Mouse (Mus musculus): ENCODE measurements around the gene Wwox.
A peak's percentile ranks its signal among the peaks of the same experiment; 100 is the strongest.

Gene Wwox

DNA sequence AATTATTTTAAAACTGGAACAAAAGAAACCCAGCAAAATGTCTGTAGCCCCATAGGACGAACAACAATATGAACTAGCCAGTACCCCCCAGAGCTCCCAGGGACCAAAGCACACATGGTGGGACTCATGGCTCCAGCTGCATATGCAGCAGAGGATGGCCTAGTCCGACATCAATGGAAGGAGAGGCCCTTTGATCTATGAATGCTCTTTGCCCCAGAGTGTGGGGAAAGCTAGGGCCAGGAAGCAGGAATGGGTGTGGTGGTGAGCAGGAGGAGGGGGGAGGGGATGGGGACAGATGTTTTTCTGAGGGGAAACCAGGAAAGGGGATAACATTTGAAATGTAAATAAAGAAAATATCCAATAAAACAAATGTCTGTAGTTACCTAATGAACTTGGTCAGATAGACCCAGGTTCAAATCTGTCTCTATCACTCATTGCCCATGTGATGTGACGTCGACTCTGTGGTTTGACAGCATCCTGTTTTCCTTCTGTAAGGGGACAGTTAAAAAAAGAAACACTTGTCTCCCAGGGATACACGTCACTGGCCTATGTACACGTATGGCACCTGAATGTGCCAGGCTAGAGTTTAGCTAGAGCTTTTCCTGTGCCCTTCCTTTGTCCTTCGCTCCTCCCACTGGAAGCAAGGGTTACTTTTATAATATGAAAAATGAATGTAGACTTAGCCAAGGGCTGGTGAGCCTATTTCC lies 362.1 kb downstream of the Wwox start:
- no peak for DNase-seq (ENCODE audit: low spot score in 2 of 2)

DNA sequence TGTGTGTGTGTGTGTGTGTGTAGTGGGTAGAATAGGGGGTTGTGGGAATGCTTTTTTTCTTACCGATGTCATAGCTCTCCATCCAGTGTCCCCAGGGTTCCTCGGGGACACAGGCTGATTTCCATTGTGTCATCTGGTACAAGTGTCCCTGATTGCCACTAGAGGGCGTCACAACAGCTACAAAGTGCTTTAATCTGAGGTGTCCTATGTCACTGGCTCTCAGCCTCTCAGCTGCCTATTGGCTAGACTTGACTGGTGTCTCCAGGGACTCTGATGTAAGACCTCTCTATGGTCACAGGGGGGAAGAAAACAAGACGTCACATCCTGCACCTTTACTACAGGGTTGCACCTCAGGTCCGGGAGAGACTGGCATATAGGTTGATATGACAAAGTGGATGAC lies 363.7 kb downstream of the Wwox start:
- DNase-seq (ENCODE audit: low spot score in 2 of 2), result peak in 1 of 2 experiments; percentile 30

DNA sequence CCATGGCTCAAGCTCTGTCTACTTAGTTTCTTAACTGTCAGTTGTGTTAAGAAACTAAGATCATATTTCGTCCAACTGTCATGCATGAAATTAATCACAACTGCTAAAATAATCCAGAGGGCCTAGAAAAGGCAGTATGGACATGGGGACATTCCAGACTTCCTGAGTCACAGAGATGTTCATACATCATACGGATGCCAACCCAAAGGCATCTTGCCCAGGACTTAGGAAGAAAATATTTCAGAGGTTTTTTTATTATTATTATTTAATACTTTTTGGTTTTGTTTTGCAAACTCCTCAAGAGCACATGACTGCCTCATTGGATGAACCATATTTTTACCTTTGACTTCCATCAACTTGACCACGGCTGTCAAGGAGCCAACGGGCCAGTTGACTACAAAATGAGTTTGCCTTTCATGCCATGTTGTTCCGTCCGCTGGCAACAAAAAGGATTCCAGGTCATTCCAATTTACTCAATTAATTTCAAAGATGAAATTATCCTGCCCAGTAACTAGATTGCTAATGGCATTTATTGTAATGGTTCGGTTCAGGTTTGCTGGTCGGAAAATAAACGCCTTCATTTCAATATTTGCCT lies 367.5 kb downstream of the Wwox start:
- no peak for DNase-seq (ENCODE audit: low spot score in 2 of 2)

DNA sequence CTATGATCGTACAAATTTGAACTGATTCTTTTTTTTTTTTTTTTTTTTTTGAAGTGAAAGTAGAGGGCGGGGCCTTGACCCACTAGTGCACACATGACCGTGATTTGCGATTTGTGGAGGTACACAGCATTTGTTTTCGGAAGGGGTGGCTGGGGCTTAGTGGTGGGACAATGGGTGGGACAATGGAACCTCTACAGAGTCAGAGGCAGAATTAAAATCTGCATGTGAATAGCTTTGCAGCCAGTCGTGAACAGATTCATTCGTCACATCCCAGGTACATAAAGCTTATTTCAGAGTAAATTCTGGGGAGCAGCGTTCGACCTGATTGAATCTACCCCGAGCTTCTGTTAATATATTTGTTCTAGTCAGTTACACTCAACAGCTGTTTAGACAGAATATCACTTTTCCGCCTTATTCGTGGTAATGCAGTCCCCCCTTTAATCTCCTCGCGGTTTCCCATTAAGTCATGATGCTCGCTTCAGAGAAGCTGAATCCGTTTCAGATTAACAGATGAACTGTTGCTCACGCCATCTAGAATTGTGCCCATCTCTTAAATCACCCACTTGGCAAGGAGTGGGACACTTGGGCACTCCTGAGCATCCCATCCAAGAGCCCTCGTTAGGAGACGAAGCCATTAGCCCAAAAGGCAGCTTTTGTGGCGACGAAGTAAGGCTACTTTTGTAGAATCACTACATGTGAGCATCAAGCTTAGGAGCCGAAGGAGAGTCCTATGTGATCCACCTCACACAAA lies 368.4 kb downstream of the Wwox start:
- no peak for DNase-seq (ENCODE audit: low spot score in 2 of 2)

DNA sequence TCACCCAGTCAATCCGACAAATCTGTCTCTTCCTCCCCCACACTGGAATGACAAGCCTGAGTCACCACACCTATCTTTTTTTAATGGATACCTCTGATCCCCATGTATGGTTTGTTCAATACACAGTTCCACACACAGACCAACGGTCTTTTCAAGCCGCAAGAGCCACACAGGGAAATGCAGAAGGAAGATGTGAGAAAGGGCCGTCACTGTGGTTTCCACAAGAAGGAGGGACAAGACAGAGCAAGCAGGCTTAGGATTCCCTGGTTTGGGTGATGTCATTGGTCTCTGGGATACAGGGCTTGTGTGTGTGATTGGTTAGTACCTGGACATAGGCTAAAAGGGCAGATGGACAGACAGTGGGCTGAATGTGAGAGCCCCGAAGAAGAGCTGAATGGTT lies 371.0 kb downstream of the Wwox start:
- no peak for DNase-seq (ENCODE audit: low spot score in 2 of 2)

DNA sequence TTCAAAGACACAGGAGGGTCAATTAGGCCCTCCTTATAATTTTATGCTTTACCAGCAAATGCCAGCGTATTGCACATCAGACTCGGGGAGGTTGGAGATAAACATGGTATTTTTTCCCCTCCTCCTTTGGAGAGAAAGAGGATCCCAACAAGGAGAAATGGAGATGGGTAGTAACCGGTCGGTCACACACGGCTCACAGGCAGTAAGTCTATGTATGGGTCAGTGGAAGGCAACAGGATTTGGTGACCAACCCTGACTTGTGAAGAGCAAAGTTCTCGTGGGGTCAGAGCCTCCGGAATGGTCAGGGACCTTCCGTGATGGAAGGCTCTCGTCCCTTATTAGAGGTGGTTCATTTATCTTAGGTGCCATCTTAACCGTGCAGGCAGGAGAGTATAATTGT lies 374.4 kb downstream of the Wwox start:
- DNase-seq (ENCODE audit: low spot score in 2 of 2), result no peak

DNA sequence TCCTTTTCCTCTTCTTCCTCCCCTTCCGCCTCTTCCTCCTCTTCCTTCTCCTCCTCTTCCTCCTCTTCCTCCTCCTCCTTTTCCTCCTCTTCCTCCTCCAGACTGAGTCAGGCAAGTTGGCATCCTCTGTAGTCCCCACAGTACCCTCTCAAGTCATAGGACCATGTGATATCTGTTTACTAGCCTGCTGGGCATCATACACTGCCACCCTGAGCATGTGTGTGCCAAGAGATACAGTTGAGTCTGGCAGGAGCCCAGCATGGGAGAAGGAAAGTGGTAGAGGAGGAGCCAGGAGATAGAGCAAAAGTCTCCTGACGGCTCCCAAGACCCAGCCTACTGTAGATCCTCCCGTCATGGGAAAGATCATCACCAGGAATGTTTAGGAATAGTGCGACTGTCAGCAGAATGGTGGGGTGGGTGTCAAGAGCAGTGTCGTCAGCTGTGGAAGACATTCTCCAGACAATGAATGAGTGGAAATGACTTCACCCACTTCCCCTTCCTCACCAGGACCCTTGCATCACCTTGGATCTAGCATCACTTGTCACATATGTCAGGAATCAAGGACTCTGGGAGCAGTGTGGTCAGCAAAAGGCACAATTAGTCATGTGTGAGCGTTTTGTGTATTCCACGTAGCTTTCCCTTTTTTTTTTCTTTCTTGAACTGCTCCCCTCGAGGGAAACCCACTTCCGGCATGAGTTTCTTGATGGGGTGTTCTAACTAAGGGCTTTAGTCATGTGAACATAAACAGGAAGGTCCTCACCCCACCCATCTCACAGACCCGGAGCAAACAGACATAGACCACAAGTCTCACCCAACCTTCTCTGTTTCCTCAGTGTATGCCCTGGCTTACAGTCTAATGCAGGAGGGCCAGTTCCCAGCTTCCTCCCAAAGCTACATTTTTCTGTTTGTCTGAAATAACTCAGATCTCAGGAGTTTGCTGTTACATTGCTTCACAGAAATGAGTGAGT lies 375.6 kb downstream of the Wwox start:
- DNase-seq (ENCODE audit: low spot score in 2 of 2), result peak in 1 of 2 experiments; percentile 23

DNA sequence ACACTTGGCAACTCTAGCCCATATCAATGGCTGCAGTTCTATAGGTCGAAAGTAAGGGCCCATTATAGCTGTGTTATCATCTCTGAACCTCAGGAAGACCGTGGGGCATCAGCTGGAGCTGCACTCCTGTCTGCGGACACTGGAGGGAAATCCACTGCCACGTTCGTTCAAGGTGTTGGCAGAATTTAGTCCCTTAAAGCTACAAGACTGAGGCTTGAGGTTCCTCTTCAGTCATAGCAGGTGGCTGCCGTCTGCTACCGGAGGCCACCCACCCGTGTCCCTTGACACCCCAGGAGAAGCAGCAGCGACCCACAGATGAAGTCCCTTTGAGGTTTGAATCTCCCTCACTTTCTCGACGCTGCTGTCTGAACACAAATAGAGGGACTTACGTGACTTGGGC lies 376.9 kb downstream of the Wwox start:
- DNase-seq (ENCODE audit: low spot score in 2 of 2), result peak; percentile 31 to 36

DNA sequence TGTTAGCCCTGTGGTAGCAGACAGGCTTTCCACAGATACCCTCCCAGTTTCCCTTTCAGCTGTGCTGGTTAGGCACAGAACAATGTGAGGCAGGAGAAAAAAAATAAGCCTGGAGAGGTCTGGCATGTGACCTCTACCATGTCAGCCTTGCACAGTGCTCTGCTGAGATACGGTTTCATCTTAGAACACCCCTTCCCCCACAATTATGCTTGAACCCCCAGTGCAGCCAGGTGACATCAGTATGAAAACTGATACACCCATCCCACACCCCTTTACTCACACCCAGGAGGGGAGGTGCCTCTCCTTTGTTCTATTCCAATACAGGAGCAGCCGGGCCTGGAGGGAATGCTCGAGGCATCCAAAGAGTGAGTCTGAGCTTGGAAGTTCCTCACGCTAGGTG lies 377.5 kb downstream of the Wwox start:
- DNase-seq (ENCODE audit: low spot score in 2 of 2), result no peak

DNA sequence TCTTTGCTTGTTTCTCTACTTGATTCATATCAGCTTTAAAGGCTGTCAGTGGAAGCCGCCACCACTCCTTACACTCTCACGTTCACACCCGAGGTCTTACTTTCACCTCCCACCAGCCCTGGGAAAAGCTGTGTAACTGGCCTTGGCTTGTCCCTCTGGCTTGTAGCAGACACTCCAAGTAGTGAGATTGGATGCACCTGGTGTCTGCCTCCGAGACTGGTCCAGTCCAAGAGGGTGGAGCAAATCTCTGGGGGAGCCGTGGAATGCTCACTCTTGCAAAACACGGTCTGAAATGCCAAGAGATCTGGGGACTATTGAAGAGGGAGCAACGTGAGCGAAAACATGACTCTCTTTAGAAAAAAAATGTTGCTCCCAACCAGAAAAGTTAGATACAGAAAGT lies 382.1 kb downstream of the Wwox start:
- no peak for DNase-seq (ENCODE audit: low spot score in 2 of 2)

DNA sequence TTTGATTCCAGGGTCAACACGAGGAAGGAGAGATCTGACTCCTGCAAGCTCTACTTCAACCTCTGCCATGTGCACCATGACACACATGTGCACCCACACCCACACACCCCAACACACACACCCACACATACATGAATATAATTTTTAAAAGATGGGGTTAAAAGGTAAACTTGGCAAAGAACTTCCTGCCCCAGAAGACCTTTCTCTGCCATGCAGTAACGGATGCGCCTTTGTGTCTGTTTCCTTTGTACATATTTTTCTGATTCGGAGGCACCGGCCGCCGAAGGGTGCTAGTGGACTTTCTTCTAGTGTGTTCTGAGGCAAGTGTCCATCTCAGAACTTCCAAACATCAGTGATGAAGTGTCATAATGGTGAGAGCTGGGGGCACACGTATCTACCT lies 386.0 kb downstream of the Wwox start:
- DNase-seq (ENCODE audit: low spot score in 2 of 2), result no peak

DNA sequence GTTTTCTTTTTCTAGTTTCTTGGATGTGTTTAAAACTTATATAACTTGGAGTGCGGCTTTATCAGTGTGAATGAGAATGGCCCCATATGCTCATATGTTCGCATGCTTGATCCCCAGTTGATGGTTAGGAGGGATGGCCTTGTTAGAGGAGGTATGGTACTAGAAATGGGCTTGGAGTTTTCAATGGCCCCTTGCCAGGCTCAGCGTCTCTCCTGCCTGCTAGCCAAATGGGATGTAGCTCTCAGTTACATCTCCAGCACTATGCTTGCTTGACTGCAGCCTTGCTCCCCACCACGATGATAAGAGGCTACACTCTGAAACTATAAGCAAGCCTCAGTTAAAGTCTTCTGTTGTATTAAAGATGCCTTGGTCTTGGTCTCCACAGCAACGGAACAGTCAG lies 387.5 kb downstream of the Wwox start:
- no peak for DNase-seq (ENCODE audit: low spot score in 2 of 2)

DNA sequence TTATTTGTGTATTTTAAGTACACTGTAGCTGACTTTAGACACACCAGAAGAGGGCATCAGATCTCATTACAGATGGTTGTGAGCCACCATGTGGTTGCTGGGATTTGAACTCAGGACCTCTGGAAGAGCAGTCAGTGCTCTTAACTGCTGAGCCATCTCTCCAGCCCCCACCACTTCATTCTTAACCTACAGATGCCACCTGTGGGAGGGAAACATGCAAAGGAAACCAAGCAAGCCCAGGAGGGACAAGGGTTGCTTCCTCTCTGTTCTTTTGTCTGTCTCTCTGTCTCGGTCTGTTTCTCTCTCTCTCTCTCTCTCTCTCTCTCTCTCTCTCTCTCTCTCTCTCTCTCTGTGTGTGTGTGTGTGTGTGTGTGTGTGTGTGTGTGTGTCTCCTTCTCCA lies 388.4 kb downstream of the Wwox start:
- peak; percentile 56 to 61 for DNase-seq (ENCODE audit: low spot score in 2 of 2)

DNA sequence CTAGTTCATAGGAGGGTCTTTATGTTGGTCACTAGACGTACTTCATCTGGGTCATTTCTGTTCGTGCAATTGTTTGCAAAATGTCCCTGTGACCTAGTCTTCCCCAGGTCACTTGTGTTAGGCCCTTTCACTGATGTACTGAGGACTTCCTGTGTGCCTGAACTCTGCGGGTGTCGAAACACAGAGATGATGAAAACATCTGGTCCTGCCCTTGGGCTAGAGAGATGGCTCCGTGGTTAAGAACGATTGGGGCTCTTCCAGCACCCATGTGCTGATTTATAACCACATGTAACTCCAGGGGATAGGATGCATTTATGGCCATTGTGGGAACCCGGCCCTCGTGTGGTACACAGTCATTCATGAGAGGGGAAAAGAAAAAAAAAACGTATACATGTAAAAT lies 392.1 kb downstream of the Wwox start:
- no peak for DNase-seq (ENCODE audit: low spot score in 2 of 2)

DNA sequence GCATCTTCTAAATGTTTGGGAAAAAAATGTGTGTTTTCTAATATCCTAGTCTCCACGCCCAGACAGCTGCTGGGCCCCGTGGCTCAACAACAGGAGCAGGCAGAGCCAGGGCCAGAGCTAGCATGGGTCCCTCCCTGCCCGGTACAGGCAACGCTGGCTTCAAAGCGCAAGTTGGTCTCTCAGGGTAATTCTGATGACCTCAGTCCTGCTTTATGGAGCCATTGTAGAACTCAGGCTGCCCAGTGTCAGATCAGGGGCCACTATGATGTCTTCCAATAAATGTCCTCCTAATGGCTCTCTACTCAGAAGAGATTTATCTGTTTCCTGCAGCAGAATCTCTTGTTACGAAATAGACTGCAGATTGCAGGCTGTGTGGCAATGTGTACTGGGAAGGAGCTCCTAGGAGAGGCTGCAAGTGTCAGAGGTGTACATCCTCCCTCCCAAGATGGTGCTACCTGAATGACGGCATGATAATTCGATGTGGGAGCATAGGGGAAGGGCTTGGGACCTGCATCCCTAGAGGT lies 392.9 kb downstream of the Wwox start:
- DNase-seq (ENCODE audit: low spot score in 2 of 2), result no peak

DNA sequence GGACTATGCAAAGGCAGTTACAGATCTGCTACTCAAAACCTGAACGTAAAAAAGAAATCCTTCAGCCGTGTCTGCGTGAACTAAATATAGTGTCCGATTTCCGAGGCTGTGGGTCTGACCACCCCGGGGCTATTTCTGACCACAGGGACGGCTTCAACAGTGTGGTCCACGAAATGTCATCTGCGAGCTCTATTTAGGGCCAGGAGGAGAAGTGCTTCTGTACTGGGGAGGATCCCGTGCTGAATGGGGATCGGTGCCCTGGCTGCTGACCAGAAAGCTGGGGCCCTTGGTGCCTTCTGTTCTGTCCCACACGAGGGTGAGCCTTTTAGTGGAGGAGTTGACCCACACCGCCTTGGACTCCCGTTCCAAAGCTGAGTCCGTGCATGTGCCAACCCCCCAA lies 395.3 kb downstream of the Wwox start:
- DNase-seq (ENCODE audit: low spot score in 2 of 2), result no peak

DNA sequence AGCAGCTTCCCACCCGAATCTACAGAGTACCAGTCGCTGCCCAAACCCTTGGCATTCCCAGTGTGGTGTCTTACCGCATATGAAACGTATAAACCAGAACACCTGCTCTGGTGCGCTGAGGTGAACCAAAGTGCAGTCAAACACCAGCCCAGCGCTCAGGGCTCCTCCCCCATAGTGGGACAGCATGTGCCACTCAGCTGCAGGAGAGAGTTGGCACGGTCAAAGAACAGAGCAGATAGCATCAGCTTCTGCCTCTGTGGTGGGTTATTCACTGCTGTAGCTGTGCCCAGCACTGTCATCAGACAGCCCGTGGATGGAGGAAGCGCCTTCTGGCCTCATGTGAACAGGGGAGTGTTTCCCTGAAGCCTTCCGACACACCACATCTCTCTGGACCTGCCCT lies 400.5 kb downstream of the Wwox start:
- peak; percentile 47 to 49 for DNase-seq (ENCODE audit: low spot score in 2 of 2)

DNA sequence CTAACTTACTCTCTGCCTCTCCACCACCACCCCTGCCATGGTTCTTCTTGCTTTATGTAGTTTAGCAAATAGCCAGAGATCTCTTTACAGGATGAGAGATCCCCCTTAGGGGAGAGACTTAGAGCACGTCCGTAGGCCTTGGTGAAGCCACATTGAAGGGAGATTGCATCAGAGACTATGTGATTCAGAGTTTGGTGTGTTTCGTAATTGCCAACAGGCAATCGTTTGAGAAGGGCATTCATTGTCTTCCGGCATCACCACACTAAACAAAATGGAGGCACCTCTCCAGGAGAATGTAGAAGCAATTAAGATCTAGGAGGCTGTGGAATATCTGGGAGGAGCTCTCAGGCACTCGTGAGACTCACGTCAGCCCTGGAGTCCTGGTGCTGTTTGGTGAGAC lies 408.2 kb downstream of the Wwox start:
- DNase-seq (ENCODE audit: low spot score in 2 of 2), result no peak

DNA sequence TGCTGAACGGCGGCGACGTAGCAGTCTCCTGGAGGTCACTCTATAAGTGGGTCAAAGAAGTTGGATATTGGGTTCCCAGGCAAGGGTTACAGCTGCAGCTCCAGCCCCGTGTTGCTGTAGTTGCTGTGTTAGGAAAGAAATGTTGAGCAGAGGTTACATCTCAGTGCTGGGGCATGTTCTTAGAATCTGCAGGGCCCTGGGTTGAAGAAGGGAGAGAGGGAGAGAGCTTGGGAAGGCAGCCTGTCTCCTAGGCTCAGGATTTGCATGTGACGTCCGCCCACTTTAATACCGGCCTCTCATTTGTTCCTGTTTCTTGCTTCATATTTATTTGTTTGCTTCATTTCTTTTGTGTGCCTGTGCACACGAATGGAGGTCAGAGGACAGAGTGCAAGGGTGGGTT lies 410.0 kb downstream of the Wwox start:
- DNase-seq (ENCODE audit: low spot score in 2 of 2), result no peak

DNA sequence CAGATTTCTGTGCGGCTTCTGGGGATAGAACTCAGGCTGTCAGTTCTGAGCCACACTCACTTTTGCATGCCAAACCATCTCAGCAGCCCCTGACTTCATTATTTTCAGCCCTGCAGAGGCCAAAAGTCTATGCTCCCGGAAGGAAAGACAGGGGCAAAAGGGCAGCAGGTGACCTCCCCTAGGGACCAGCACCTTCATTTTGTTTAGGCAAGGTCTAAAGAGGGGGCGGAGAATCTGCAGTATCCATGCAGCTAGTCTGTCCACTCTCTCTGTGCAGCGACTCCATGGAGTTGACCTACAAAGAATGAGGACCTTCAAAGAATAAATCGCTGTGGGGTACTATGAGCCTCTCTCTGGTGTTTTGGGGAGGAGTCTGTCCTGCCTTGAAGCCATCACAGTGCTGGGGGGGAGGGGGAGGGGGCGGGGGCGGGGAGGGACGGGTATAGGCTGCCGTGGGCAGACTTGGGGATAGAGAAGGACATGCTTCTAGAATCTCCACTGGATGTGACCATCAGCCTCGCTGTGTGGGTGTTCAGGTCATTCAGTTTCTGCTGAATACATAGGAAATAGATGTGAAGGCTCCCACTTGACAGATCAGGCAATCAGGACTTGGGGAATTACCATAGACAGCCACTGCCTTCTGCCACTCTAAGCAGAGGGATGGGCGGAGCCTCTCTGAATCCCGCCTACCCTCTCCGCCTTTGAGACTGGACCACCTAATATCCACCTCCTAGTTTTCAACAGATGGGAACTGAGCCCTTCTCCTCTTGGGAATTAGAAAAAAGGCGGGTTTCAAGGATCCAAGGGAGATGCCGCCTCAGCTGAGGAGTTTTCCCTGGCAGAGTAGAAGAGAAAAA lies 410.8 kb downstream of the Wwox start:
- no peak for DNase-seq (ENCODE audit: low spot score in 2 of 2)

DNA sequence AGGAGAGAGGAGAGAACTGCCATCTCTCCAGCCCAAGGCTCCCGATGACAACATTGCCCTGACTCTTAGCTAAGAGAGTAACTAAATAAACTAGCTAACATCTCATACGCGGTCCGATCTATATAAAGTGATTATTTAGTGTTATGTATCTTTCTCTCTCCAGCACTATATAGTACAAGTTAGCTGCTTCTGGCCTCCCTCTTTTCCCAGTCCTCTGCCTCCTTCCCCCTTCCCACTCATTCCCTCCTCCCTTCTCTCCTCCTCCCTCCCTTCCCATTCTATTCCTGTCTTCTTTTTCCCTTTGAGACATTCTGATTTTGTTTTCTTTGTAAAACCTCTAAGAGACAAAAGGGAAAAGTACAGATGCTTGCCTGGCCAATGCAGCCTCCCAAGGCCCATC lies 414.3 kb downstream of the Wwox start:
- DNase-seq (ENCODE audit: low spot score in 2 of 2), result no peak

Measured in thymus, postnatal 10 days (tissue).